Mouse (Mus musculus): ENCODE data around the gene Chdh. TPM values are rescaled to one million over a fixed set of nuclear protein-coding genes. Genes with fewer than 3 reads are reported as not detected.

Chdh gene
- polyA plus RNA-seq, 2 experiments: 1.5 to 2.4 TPM

- Histone ChIP-seq H3K4me2 (ENCODE audit: low read depth) (no peak overlapping the region), H3K36me3 (replicated peaks; ENCODE audit: control insufficient read depth, insufficient read depth, low read depth) (no peaks in the 10 kb centered on the region), H3K9me3 (ENCODE audit: control insufficient read depth, low read length) (no peaks in the 10 kb centered on the region), H3K4me3 (ENCODE audit: insufficient read depth in 1 of 2, low read depth in 2 of 2, low read length in 2 of 2) (no peak overlapping the region), H3K9ac (replicated peaks) (no peak overlapping the region), H3K27ac (no peak overlapping the region), H3K4me1 (replicated peaks; ENCODE audit: control insufficient read depth in 2 of 2, insufficient read depth in 2 of 2, low read length in 1 of 2) (no peaks in the 10 kb centered on the region), H3K27me3 (ENCODE audit: control insufficient read depth, insufficient read depth, low read length) (no peaks in the 10 kb centered on the region)
- no peak for ATAC-seq (ENCODE audit: insufficient read depth)
- DNase-seq (ENCODE audit: low read depth in 3 of 3, low spot score in 3 of 3): no peak
- WGBS (ENCODE audit: insufficient replicate concordance): 66% methylated on average over 9 of the region's 9 CpGs
- TF ChIP-seq EP300 (IDR thresholded peaks at IDR 0.05; ENCODE audit: low read depth): no peak
- TF ChIP-seq CTCF (IDR thresholded peaks at IDR 0.05; ENCODE audit: low read depth): no peak
These were observed 33.0 kb downstream of the Chdh start for GRCm38 (mm10) chr14:30041836-30042235.

GRCm38 (mm10) chr14:30043356-30043940 lies 34.6 kb downstream of the Chdh start:
- Histone ChIP-seq H3K4me2 (ENCODE audit: low read depth) (no peak overlapping the region), H3K36me3 (replicated peaks; ENCODE audit: control insufficient read depth, insufficient read depth, low read depth) (no peaks in the 10 kb centered on the region), H3K27me3 (ENCODE audit: control insufficient read depth, insufficient read depth, low read length) (no peaks in the 10 kb centered on the region), H3K9ac (replicated peaks) (no peak overlapping the region), H3K9me3 (ENCODE audit: control insufficient read depth, low read length) (no peaks in the 10 kb centered on the region), H3K4me3 (ENCODE audit: insufficient read depth in 1 of 2, low read depth in 2 of 2, low read length in 2 of 2) (no peak overlapping the region), H3K27ac (no peak overlapping the region), H3K4me1 (replicated peaks; ENCODE audit: control insufficient read depth in 2 of 2, insufficient read depth in 2 of 2, low read length in 1 of 2) (no peaks in the 10 kb centered on the region)
- DNase-seq (ENCODE audit: low read depth in 3 of 3, low spot score in 3 of 3): no peak
- WGBS (ENCODE audit: insufficient replicate concordance): 67% methylated on average over 7 of the region's 7 CpGs
- no peak for TF ChIP-seq EP300 (IDR thresholded peaks at IDR 0.05; ENCODE audit: low read depth)
- no peak for TF ChIP-seq CTCF (IDR thresholded peaks at IDR 0.05; ENCODE audit: low read depth)
- no peak for ATAC-seq (ENCODE audit: insufficient read depth)

- H3K9me3 ChIP-seq (ENCODE audit: control insufficient read depth, low read length): no peaks in the 10 kb centered on the region
- no peaks in the 10 kb centered on the region for H3K27me3 ChIP-seq (ENCODE audit: control insufficient read depth, insufficient read depth, low read length)
- DNase-seq (ENCODE audit: low read depth in 3 of 3, low spot score in 3 of 3): no peak
- no peak overlapping the region for H3K4me2 ChIP-seq (ENCODE audit: low read depth)
- H3K4me3 ChIP-seq (ENCODE audit: insufficient read depth in 1 of 2, low read depth in 2 of 2, low read length in 2 of 2): no peak overlapping the region
- WGBS (ENCODE audit: insufficient replicate concordance): 67% methylated on average over 10 of the region's 10 CpGs
- H3K27ac ChIP-seq: no peak overlapping the region
- H3K36me3 ChIP-seq (replicated peaks; ENCODE audit: control insufficient read depth, insufficient read depth, low read depth): no peaks in the 10 kb centered on the region
- TF ChIP-seq EP300 (IDR thresholded peaks at IDR 0.05; ENCODE audit: low read depth) (no peak), CTCF (IDR thresholded peaks at IDR 0.05; ENCODE audit: low read depth) (no peak)
- ATAC-seq (ENCODE audit: insufficient read depth): no peak
- H3K4me1 ChIP-seq (replicated peaks; ENCODE audit: control insufficient read depth in 2 of 2, insufficient read depth in 2 of 2, low read length in 1 of 2): no peaks in the 10 kb centered on the region
- no peak overlapping the region for H3K9ac ChIP-seq (replicated peaks)
These were observed 36.4 kb downstream of the Chdh start for GRCm38 (mm10) chr14:30045239-30045638.

GRCm38 (mm10) chr14:30045704-30046220 lies 36.9 kb downstream of the Chdh start:
- no peak overlapping the region for H3K4me2 ChIP-seq (ENCODE audit: low read depth)
- no peak overlapping the region for H3K27ac ChIP-seq
- H3K4me3 ChIP-seq (ENCODE audit: insufficient read depth in 1 of 2, low read depth in 2 of 2, low read length in 2 of 2): no peak overlapping the region
- WGBS (ENCODE audit: insufficient replicate concordance): 56% methylated on average over 8 of the region's 8 CpGs
- DNase-seq (ENCODE audit: low read depth in 3 of 3, low spot score in 3 of 3) (no peak), ATAC-seq (ENCODE audit: insufficient read depth) (no peak)
- no peaks in the 10 kb centered on the region for H3K27me3 ChIP-seq (ENCODE audit: control insufficient read depth, insufficient read depth, low read length)
- no peak for TF ChIP-seq EP300 (IDR thresholded peaks at IDR 0.05; ENCODE audit: low read depth)
- no peak for TF ChIP-seq CTCF (IDR thresholded peaks at IDR 0.05; ENCODE audit: low read depth)
- no peak overlapping the region for H3K9ac ChIP-seq (replicated peaks)
- H3K4me1 ChIP-seq (replicated peaks; ENCODE audit: control insufficient read depth in 2 of 2, insufficient read depth in 2 of 2, low read length in 1 of 2): no peaks in the 10 kb centered on the region
- no peaks in the 10 kb centered on the region for H3K9me3 ChIP-seq (ENCODE audit: control insufficient read depth, low read length)
- H3K36me3 ChIP-seq (replicated peaks; ENCODE audit: control insufficient read depth, insufficient read depth, low read depth): no peaks in the 10 kb centered on the region

- ATAC-seq (ENCODE audit: insufficient read depth) (no peak), DNase-seq (ENCODE audit: low read depth in 3 of 3, low spot score in 3 of 3) (no peak)
- no peak for TF ChIP-seq CTCF (IDR thresholded peaks at IDR 0.05; ENCODE audit: low read depth)
- TF ChIP-seq EP300 (IDR thresholded peaks at IDR 0.05; ENCODE audit: low read depth): no peak
- Histone ChIP-seq H3K9ac (replicated peaks) (no peak overlapping the region), H3K36me3 (replicated peaks; ENCODE audit: control insufficient read depth, insufficient read depth, low read depth) (no peaks in the 10 kb centered on the region), H3K27ac (no peak overlapping the region), H3K4me2 (ENCODE audit: low read depth) (no peak overlapping the region), H3K4me3 (ENCODE audit: insufficient read depth in 1 of 2, low read depth in 2 of 2, low read length in 2 of 2) (no peak overlapping the region), H3K27me3 (ENCODE audit: control insufficient read depth, insufficient read depth, low read length) (no peaks in the 10 kb centered on the region), H3K9me3 (ENCODE audit: control insufficient read depth, low read length) (no peaks in the 10 kb centered on the region), H3K4me1 (replicated peaks; ENCODE audit: control insufficient read depth in 2 of 2, insufficient read depth in 2 of 2, low read length in 1 of 2) (no peaks in the 10 kb centered on the region)
- 56% methylated on average over 4 of the region's 4 CpGs for WGBS (ENCODE audit: insufficient replicate concordance)
These were observed 38.2 kb downstream of the Chdh start for GRCm38 (mm10) chr14:30046976-30047375.

Measured in liver, embryonic 14.5 days (tissue).